Mouse (Mus musculus): ENCODE results near the gene Rapgef2. TPM values are rescaled to one million over a fixed set of nuclear protein-coding genes. Genes with fewer than 3 reads are reported as not detected.

Rapgef2 gene
- polyA plus RNA-seq, 1 experiment from 2014 or later: 7.5 TPM

GRCm38 (mm10) chr3:79139245-79139644 lies 147.1 kb downstream of the Rapgef2 start:
- no peaks in the 10 kb centered on the region for H3K4me1 ChIP-seq (ENCODE audit: control insufficient read depth, insufficient read depth, low read length)
- H3K36me3 ChIP-seq (ENCODE audit: control insufficient read depth, insufficient read depth, low read length): no peaks in the 10 kb centered on the region
- no peak for ATAC-seq (ENCODE audit: insufficient read depth, low FRiP score, low TSS enrichment)
- H3K9ac ChIP-seq (ENCODE audit: low read length): no peak overlapping the region
- no peaks in the 10 kb centered on the region for H3K27me3 ChIP-seq (ENCODE audit: control insufficient read depth, insufficient read depth, low read length)
- H3K4me3 ChIP-seq (ENCODE audit: low read depth, low read length): no peak overlapping the region
- H3K4me2 ChIP-seq (ENCODE audit: low read depth): no peak overlapping the region
- no peaks in the 10 kb centered on the region for H3K9me3 ChIP-seq (ENCODE audit: control insufficient read depth, low read length)
- no peak for DNase-seq (ENCODE audit: low spot score)
- H3K27ac ChIP-seq (ENCODE audit: low read depth, low read length): no peak overlapping the region
- WGBS: 64% methylated on average over 3 of the region's 3 CpGs

- Histone ChIP-seq H3K27ac (ENCODE audit: low read depth, low read length) (no peak overlapping the region), H3K4me1 (ENCODE audit: control insufficient read depth, insufficient read depth, low read length) (no peaks in the 10 kb centered on the region), H3K9ac (ENCODE audit: low read length) (no peak overlapping the region), H3K27me3 (ENCODE audit: control insufficient read depth, insufficient read depth, low read length) (no peaks in the 10 kb centered on the region), H3K9me3 (ENCODE audit: control insufficient read depth, low read length) (no peaks in the 10 kb centered on the region), H3K4me3 (ENCODE audit: low read depth, low read length) (no peak overlapping the region), H3K36me3 (ENCODE audit: control insufficient read depth, insufficient read depth, low read length) (no peaks in the 10 kb centered on the region), H3K4me2 (ENCODE audit: low read depth) (no peak overlapping the region)
- DNase-seq (ENCODE audit: low spot score) (no peak), ATAC-seq (ENCODE audit: insufficient read depth, low FRiP score, low TSS enrichment) (no peak)
These were observed 147.7 kb downstream of the Rapgef2 start for GRCm38 (mm10) chr3:79138601-79139000.

- no peaks in the 10 kb centered on the region for H3K4me1 ChIP-seq (ENCODE audit: control insufficient read depth, insufficient read depth, low read length)
- WGBS: 82% methylated on average over 3 of the region's 3 CpGs
- H3K9ac ChIP-seq (ENCODE audit: low read length): no peak overlapping the region
- H3K27me3 ChIP-seq (ENCODE audit: control insufficient read depth, insufficient read depth, low read length): no peaks in the 10 kb centered on the region
- ATAC-seq (ENCODE audit: insufficient read depth, low FRiP score, low TSS enrichment) (no peak), DNase-seq (ENCODE audit: low spot score) (no peak)
- no peak overlapping the region for H3K4me2 ChIP-seq (ENCODE audit: low read depth)
- H3K27ac ChIP-seq (ENCODE audit: low read depth, low read length): no peak overlapping the region
- no peaks in the 10 kb centered on the region for H3K9me3 ChIP-seq (ENCODE audit: control insufficient read depth, low read length)
- H3K4me3 ChIP-seq (ENCODE audit: low read depth, low read length): no peak overlapping the region
- no peaks in the 10 kb centered on the region for H3K36me3 ChIP-seq (ENCODE audit: control insufficient read depth, insufficient read depth, low read length)
These were observed 155.3 kb downstream of the Rapgef2 start for GRCm38 (mm10) chr3:79130991-79131390.

GRCm38 (mm10) chr3:79129044-79129600 lies 157.2 kb downstream of the Rapgef2 start:
- Histone ChIP-seq H3K27me3 (ENCODE audit: control insufficient read depth, insufficient read depth, low read length) (no peaks in the 10 kb centered on the region), H3K36me3 (ENCODE audit: control insufficient read depth, insufficient read depth, low read length) (no peaks in the 10 kb centered on the region), H3K9ac (ENCODE audit: low read length) (no peak overlapping the region), H3K9me3 (ENCODE audit: control insufficient read depth, low read length) (no peaks in the 10 kb centered on the region), H3K4me1 (ENCODE audit: control insufficient read depth, insufficient read depth, low read length) (no peaks in the 10 kb centered on the region), H3K4me3 (ENCODE audit: low read depth, low read length) (no peak overlapping the region), H3K4me2 (ENCODE audit: low read depth) (no peak overlapping the region), H3K27ac (ENCODE audit: low read depth, low read length) (no peak overlapping the region)
- DNase-seq (ENCODE audit: low spot score) (no peak), ATAC-seq (ENCODE audit: insufficient read depth, low FRiP score, low TSS enrichment) (no peak)
- WGBS: 85% methylated on average over 6 of the region's 6 CpGs

- ATAC-seq (ENCODE audit: insufficient read depth, low FRiP score, low TSS enrichment) (no peak), DNase-seq (ENCODE audit: low spot score) (no peak)
- Histone ChIP-seq H3K27ac (ENCODE audit: low read depth, low read length) (no peak overlapping the region), H3K27me3 (ENCODE audit: control insufficient read depth, insufficient read depth, low read length) (no peaks in the 10 kb centered on the region), H3K36me3 (ENCODE audit: control insufficient read depth, insufficient read depth, low read length) (no peaks in the 10 kb centered on the region), H3K4me3 (ENCODE audit: low read depth, low read length) (no peak overlapping the region), H3K9ac (ENCODE audit: low read length) (no peak overlapping the region), H3K9me3 (ENCODE audit: control insufficient read depth, low read length) (no peaks in the 10 kb centered on the region), H3K4me2 (ENCODE audit: low read depth) (no peak overlapping the region), H3K4me1 (ENCODE audit: control insufficient read depth, insufficient read depth, low read length) (no peaks in the 10 kb centered on the region)
- WGBS: 84% methylated on average over 2 of the region's 2 CpGs
These were observed 158.5 kb downstream of the Rapgef2 start for GRCm38 (mm10) chr3:79127797-79128196.

GRCm38 (mm10) chr3:79126857-79127256 lies 159.5 kb downstream of the Rapgef2 start:
- DNase-seq (ENCODE audit: low spot score) (no peak), ATAC-seq (ENCODE audit: insufficient read depth, low FRiP score, low TSS enrichment) (no peak)
- Histone ChIP-seq H3K27me3 (ENCODE audit: control insufficient read depth, insufficient read depth, low read length) (no peaks in the 10 kb centered on the region), H3K36me3 (ENCODE audit: control insufficient read depth, insufficient read depth, low read length) (no peaks in the 10 kb centered on the region), H3K27ac (ENCODE audit: low read depth, low read length) (no peak overlapping the region), H3K9ac (ENCODE audit: low read length) (no peak overlapping the region), H3K4me3 (ENCODE audit: low read depth, low read length) (no peak overlapping the region), H3K9me3 (ENCODE audit: control insufficient read depth, low read length) (no peaks in the 10 kb centered on the region), H3K4me1 (ENCODE audit: control insufficient read depth, insufficient read depth, low read length) (no peaks in the 10 kb centered on the region), H3K4me2 (ENCODE audit: low read depth) (no peak overlapping the region)
- WGBS: 90% methylated on average over 6 of the region's 6 CpGs

- Histone ChIP-seq H3K4me3 (ENCODE audit: low read depth, low read length) (no peak overlapping the region), H3K4me2 (ENCODE audit: low read depth) (no peak overlapping the region), H3K9ac (ENCODE audit: low read length) (no peak overlapping the region), H3K4me1 (ENCODE audit: control insufficient read depth, insufficient read depth, low read length) (no peaks in the 10 kb centered on the region), H3K27ac (ENCODE audit: low read depth, low read length) (no peak overlapping the region), H3K9me3 (ENCODE audit: control insufficient read depth, low read length) (no peaks in the 10 kb centered on the region), H3K27me3 (ENCODE audit: control insufficient read depth, insufficient read depth, low read length) (no peaks in the 10 kb centered on the region), H3K36me3 (ENCODE audit: control insufficient read depth, insufficient read depth, low read length) (no peaks in the 10 kb centered on the region)
- no peak for DNase-seq (ENCODE audit: low spot score)
- 83% methylated on average over 7 of the region's 7 CpGs for WGBS
- ATAC-seq (ENCODE audit: insufficient read depth, low FRiP score, low TSS enrichment): no peak
These were observed 164.9 kb downstream of the Rapgef2 start for GRCm38 (mm10) chr3:79121391-79121790.

GRCm38 (mm10) chr3:79119983-79120382 lies 166.3 kb downstream of the Rapgef2 start:
- Histone ChIP-seq H3K9me3 (ENCODE audit: control insufficient read depth, low read length) (no peaks in the 10 kb centered on the region), H3K4me3 (ENCODE audit: low read depth, low read length) (no peak overlapping the region), H3K27me3 (ENCODE audit: control insufficient read depth, insufficient read depth, low read length) (no peaks in the 10 kb centered on the region), H3K36me3 (ENCODE audit: control insufficient read depth, insufficient read depth, low read length) (no peaks in the 10 kb centered on the region), H3K9ac (ENCODE audit: low read length) (no peak overlapping the region), H3K4me1 (ENCODE audit: control insufficient read depth, insufficient read depth, low read length) (no peaks in the 10 kb centered on the region), H3K27ac (ENCODE audit: low read depth, low read length) (no peak overlapping the region), H3K4me2 (ENCODE audit: low read depth) (no peak overlapping the region)
- DNase-seq (ENCODE audit: low spot score): no peak
- WGBS: 92% methylated on average over 12 of the region's 12 CpGs
- ATAC-seq (ENCODE audit: insufficient read depth, low FRiP score, low TSS enrichment): no peak

GRCm38 (mm10) chr3:79110153-79110552 lies 176.2 kb downstream of the Rapgef2 start:
- DNase-seq (ENCODE audit: low spot score) (no peak), ATAC-seq (ENCODE audit: insufficient read depth, low FRiP score, low TSS enrichment) (no peak)
- no peaks in the 10 kb centered on the region for H3K9me3 ChIP-seq (ENCODE audit: control insufficient read depth, low read length)
- no peaks in the 10 kb centered on the region for H3K36me3 ChIP-seq (ENCODE audit: control insufficient read depth, insufficient read depth, low read length)
- H3K27ac ChIP-seq (ENCODE audit: low read depth, low read length): no peak overlapping the region
- H3K27me3 ChIP-seq (ENCODE audit: control insufficient read depth, insufficient read depth, low read length): no peaks in the 10 kb centered on the region
- no peaks in the 10 kb centered on the region for H3K4me1 ChIP-seq (ENCODE audit: control insufficient read depth, insufficient read depth, low read length)
- no peak overlapping the region for H3K4me3 ChIP-seq (ENCODE audit: low read depth, low read length)
- 95% methylated on average over 6 of the region's 6 CpGs for WGBS
- no peak overlapping the region for H3K9ac ChIP-seq (ENCODE audit: low read length)
- no peak overlapping the region for H3K4me2 ChIP-seq (ENCODE audit: low read depth)

All from neural tube, embryonic 11.5 days (tissue).